Mouse (Mus musculus) kidney, embryonic 15.5 days (tissue): ENCODE measurements around the gene Sapcd1. TPM values are rescaled to one million over a fixed set of nuclear protein-coding genes. Genes with fewer than 3 reads are reported as not detected.
"Not testable (repeated sequence)": the region's sequence is repeated elsewhere in the genome, so short reads cannot be mapped to it uniquely, and the experiment has no call there.

Experiments
- ATAC-seq: fragments of 200-750 bp; cut with Nextera tagmentation; replicated peaks from 2 replicates; pipeline ENCODE4 v1.8.0; 2017; ENCODE audit warnings: moderate TSS enrichment; ENCODE audit not compliant: low FRiP score
- H3K27ac ChIP-seq: fragments of 300-500 bp; sonication (generic); 2 replicates; pipeline ENCODE4 v1.5.1; 2015; ENCODE audit warnings: mild to moderate bottlenecking, inconsistent platforms
- H3K27me3 ChIP-seq: fragments of 300-500 bp; sonication (generic); 2 replicates; pipeline ENCODE4 v1.6.1; 2015; ENCODE audit warnings: inconsistent platforms
- H3K36me3 ChIP-seq: fragments of 300-500 bp; sonication (generic); 2 replicates; pipeline ENCODE4 v1.6.1; 2015; ENCODE audit warnings: inconsistent platforms
- H3K4me1 ChIP-seq: fragments of 300-500 bp; sonication (generic); 2 replicates; pipeline ENCODE4 v1.6.1; 2015; ENCODE audit warnings: inconsistent platforms
- H3K4me2 ChIP-seq: fragments of 300-500 bp; sonication (generic); 2 replicates; pipeline ENCODE4 v1.6.1; 2015; ENCODE audit warnings: moderate library complexity, mild to moderate bottlenecking, inconsistent platforms
- H3K4me3 ChIP-seq: fragments of 300-500 bp; sonication (generic); replicated peaks from 2 replicates; pipeline ENCODE4 v1.5.1; 2015; ENCODE audit warnings: mild to moderate bottlenecking, inconsistent platforms
- H3K9ac ChIP-seq: fragments of 300-500 bp; sonication (generic); 2 replicates; pipeline ENCODE4 v1.6.1; 2015; ENCODE audit warnings: mild to moderate bottlenecking, inconsistent platforms
- H3K9me3 ChIP-seq: fragments of 300-500 bp; sonication (generic); replicated peaks from 2 replicates; pipeline ENCODE4 v1.6.1; 2016; ENCODE audit warnings: inconsistent platforms
- WGBS: fragments of 180-500 bp; shearing (Covaris S2); methylation state at CpG from one replicate; pipeline ENCODE4 v1.1.7; 2015; ENCODE audit warnings: mixed read lengths; 5-methylcytosine and 5-hydroxymethylcytosine counted together
- polyA plus RNA-seq: library from polyadenylated mRNA; unstranded; fragments of >200 nt; fragmentation: Nextera tagmentation; extraction: Ambion mirVana; gene quantifications from 2 replicates; pipeline ENCODE4 v1.2.1, GENCODE M21; 2015

Gene Sapcd1
- polyA plus RNA-seq, 1 experiment from 2014 or later, result 6.8 TPM

DNA sequence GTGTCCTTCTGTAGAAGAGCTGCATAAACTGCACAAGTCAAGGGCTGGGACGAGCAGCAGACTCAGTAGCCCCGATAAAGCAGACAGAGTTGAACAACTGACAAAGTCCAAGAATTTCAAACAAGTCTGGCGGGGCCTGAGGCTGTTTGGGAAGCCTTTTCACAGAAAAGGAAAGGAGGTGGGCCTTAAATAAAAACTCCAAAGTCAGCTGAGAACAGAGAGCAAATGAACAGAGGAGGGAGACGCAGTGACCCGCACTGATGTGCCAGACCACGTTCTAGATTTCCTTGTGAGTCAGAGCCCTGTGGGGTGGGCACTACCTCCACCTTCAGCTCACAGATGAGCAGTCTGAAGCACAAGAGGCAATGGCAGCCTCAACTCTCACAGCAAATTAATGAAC lies 7.1 kb upstream of the Sapcd1 start:
- Histone ChIP-seq H3K9me3 (no peaks in the 10 kb centered on the region), H3K4me2 (no peak overlapping the region), H3K9ac (no peak overlapping the region), H3K36me3 (no peaks in the 10 kb centered on the region), H3K4me3 (no peak overlapping the region), H3K4me1 (peaks cover 9% of the 10 kb centered on the region), H3K27me3 (no peaks in the 10 kb centered on the region), H3K27ac (no peak overlapping the region)
- 72% methylated on average over 6 of the region's 6 CpGs for WGBS
- no peak for ATAC-seq

DNA sequence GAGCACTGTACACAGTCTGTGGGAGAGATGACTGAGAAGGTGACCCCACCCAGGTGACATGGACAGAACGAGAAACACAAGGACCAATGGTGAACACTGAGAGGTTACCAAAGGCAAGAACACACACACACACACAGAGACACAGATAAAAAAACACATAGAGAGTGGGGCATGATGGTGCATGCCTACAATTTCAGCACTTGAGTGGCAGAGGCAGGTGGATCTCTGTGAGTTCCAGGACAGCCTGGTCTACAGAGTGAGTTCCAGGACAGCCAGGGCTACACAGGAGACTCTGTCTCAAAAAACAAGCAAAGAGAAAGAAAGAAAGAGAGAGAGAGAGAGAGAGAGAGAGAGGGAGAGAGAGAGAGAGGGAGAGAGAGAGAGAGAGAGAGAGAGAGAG lies 5.9 kb upstream of the Sapcd1 start:
- not testable (repeated sequence) for H3K9ac ChIP-seq, H3K4me2 ChIP-seq, H3K4me3 ChIP-seq, H3K27me3 ChIP-seq, ATAC-seq, H3K27ac ChIP-seq, H3K9me3 ChIP-seq, H3K36me3 ChIP-seq
- WGBS, result 55% methylated on average over 1 of the region's 1 CpGs
- peaks cover 15% of the 10 kb centered on the region for H3K4me1 ChIP-seq

DNA sequence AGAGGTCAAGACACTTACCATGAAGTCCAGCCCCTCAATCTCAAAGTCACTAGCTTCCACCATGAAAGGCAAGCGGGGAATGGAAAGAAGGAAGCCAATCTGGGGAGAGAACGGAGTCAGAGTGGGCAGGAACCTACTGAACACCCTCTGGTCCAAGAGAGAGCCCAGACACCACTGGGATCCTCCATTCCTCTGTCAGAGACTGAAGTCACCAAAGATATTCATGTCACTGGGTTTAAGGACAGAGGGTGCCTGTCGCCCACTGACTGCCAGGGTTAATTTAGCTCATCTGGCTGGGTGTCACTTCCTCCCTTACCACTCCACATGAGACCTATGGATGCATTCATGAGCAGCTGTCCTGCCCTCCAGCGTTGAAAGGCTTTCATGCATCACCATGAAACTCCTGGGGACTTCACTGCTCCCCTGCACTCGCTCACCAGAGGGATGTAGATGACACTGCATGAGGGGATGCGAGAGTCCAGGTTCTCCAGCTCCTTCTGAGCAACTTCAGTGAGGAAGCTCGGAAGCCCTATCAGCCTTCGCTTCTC lies 4.6 kb upstream of the Sapcd1 start:
- no peaks in the 10 kb centered on the region for H3K9me3 ChIP-seq
- no peak for ATAC-seq
- H3K4me3 ChIP-seq, result no peak overlapping the region
- no peak overlapping the region for H3K9ac ChIP-seq
- no peaks in the 10 kb centered on the region for H3K27me3 ChIP-seq
- H3K27ac ChIP-seq, result no peak overlapping the region
- peaks cover 22% of the 10 kb centered on the region for H3K4me1 ChIP-seq
- 70% methylated on average over 8 of the region's 8 CpGs for WGBS
- no peak overlapping the region for H3K4me2 ChIP-seq
- H3K36me3 ChIP-seq, result no peaks in the 10 kb centered on the region

DNA sequence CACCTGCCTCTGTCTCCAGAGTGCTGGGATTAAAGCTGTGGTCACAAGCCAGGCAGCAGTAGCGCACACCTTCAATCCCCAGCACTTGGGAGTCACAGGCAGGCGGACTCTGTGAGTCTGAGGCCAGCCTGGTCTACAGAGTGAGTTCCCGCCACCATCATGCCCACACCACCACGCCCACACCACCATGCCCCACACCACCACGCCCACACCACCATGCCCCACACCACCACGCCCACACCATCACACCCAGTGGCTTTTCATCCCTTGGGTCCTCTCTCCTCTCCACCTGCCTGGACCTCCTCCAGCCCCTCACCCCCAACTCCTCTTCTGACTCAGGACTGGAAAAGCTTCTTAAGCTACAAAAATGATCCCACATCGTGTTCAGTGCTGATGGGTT lies 4.1 kb upstream of the Sapcd1 start:
- ATAC-seq, result no peak
- H3K36me3 ChIP-seq, result no peaks in the 10 kb centered on the region
- no peaks in the 10 kb centered on the region for H3K9me3 ChIP-seq
- 90% methylated on average over 7 of the region's 7 CpGs for WGBS
- no peak overlapping the region for H3K4me3 ChIP-seq
- H3K9ac ChIP-seq, result no peak overlapping the region
- H3K27me3 ChIP-seq, result no peaks in the 10 kb centered on the region
- H3K27ac ChIP-seq, result no peak overlapping the region
- H3K4me2 ChIP-seq, result no peak overlapping the region
- peaks cover 27% of the 10 kb centered on the region for H3K4me1 ChIP-seq

DNA sequence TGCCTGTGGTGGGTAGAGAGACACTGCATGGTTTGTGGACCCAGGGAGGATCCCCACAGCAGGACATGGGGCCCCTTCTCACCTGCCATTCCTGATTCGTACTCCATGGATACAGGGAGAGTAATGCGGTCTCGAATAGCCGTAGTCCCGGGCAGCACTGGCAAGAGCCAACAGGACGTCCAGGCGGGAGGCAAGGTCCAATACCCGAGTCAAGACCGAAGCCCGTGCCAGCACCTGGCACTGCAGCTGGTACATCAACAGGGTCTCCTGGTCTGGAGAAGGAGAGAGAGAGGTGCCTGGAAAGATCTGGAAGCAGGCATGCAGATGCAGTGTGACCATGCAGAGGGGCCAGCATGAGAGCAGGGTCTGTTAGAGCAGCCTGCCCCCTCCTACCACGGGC lies 3.5 kb upstream of the Sapcd1 start:
- no peaks in the 10 kb centered on the region for H3K27me3 ChIP-seq
- no peak overlapping the region for H3K4me2 ChIP-seq
- WGBS, result 85% methylated on average over 11 of the region's 11 CpGs
- no peaks in the 10 kb centered on the region for H3K9me3 ChIP-seq
- peaks cover 29% of the 10 kb centered on the region for H3K4me1 ChIP-seq
- ATAC-seq, result no peak
- H3K27ac ChIP-seq, result no peak overlapping the region
- H3K36me3 ChIP-seq, result no peaks in the 10 kb centered on the region
- H3K4me3 ChIP-seq, result no peak overlapping the region
- H3K9ac ChIP-seq, result no peak overlapping the region

DNA sequence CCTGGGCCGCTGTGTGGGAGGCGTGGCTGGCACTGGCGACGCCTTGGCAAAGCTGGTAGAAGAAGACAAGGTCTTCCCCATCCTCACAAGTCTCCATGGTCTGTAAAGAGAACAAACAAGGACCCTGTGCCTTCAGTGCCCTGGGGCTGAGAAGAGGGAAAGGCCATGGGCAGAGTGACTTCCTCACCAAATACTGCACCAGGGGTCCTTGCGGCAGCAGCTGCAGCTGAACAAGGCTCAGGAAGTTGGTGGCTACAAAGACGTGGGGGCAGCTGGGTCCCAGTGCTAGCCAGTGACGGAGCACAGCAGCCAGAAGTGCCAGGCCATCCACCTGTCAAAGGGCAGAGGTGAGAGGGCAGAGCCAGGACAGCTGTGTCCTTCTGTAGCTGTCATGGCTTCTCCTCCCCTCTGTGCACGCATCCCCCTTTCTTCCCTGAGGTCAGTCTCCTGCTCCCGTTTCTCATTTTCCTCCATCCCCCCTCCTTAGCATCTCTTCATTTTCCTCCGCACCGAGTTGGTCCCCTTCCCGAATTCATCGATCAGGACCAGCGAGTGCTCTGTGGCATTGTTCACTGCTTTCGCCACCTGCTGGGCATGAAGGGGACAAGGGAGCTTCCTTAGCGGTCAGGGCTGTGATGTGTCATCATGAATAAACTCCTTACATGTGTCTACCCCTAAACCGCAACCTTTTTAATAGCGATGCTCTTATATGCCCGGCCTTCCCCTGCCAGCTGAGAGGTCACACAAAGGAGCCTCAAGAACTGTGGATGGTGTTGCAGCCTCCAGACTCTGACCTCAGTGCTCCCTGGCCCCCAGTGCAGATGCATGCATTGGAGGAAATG lies 2.1 kb upstream of the Sapcd1 start:
- no peaks in the 10 kb centered on the region for H3K27me3 ChIP-seq
- H3K9me3 ChIP-seq, result no peaks in the 10 kb centered on the region
- no peak overlapping the region for H3K4me3 ChIP-seq
- no peak overlapping the region for H3K27ac ChIP-seq
- ATAC-seq, result no peak
- H3K9ac ChIP-seq, result peak overlapping the region; percentile 26; the same call in 1 of the 2 replicates
- WGBS, result 36% methylated on average over 19 of the region's 19 CpGs
- no peaks in the 10 kb centered on the region for H3K36me3 ChIP-seq
- H3K4me1 ChIP-seq, result peaks cover 41% of the 10 kb centered on the region
- peak overlapping the region; percentile 35; the same call in 1 of the 2 replicates for H3K4me2 ChIP-seq

DNA sequence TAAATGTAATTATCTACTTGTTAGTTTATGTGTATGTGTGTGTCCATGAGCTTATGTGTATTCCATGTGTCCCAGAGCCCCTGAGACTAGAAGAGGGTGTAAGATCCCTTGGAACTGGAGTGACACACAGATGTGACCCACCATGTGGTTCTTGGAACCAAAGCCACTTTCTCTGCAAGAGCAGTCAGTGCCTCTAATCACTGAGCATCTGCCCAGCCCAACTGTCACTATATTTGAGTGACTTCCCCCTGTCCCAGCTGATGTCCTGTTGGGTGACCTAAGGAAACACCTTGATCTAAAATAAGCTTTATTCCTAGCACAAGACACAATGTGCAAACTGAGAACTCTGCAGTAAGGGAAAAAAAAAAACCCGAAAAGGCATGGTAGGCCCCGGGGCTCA lies 499 bp upstream of the Sapcd1 start:
- Histone ChIP-seq H3K27ac (no peak overlapping the region), H3K9ac (no peak overlapping the region), H3K9me3 (no peaks in the 10 kb centered on the region), H3K4me3 (no peak overlapping the region), H3K36me3 (no peaks in the 10 kb centered on the region), H3K4me2 (no peak overlapping the region), H3K27me3 (no peaks in the 10 kb centered on the region), H3K4me1 (peaks cover 54% of the 10 kb centered on the region)
- ATAC-seq, result no peak
- WGBS, result 83% methylated on average over 2 of the region's 2 CpGs

DNA sequence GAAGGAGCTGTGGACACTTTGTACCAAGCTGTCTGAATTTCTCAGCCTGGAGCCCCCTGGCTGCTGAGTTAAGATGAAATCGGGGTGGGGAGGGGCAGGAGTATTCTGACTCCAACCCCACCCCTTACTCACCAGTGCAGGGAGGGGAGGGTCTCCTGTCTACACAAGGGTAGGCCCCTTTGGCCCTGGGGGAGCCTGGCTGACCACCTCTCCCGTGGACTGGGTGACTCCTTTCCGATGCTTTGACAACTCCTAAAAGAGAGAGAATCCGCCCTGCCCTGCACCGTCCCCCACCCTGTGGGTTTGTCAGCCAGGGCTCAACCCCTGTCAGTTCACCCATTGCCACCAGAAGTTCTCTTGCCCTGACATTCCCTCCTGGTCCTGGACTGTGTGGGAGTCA lies 1.6 kb downstream of the Sapcd1 start:
- no peaks in the 10 kb centered on the region for H3K9me3 ChIP-seq
- WGBS, result 44% methylated on average over 5 of the region's 5 CpGs
- H3K36me3 ChIP-seq, result no peaks in the 10 kb centered on the region
- H3K27me3 ChIP-seq, result no peaks in the 10 kb centered on the region
- no peak overlapping the region for H3K4me2 ChIP-seq
- H3K9ac ChIP-seq, result no peak overlapping the region
- H3K4me1 ChIP-seq, result peaks cover 56% of the 10 kb centered on the region
- H3K4me3 ChIP-seq, result no peak overlapping the region
- H3K27ac ChIP-seq, result no peak overlapping the region
- ATAC-seq, result no peak

DNA sequence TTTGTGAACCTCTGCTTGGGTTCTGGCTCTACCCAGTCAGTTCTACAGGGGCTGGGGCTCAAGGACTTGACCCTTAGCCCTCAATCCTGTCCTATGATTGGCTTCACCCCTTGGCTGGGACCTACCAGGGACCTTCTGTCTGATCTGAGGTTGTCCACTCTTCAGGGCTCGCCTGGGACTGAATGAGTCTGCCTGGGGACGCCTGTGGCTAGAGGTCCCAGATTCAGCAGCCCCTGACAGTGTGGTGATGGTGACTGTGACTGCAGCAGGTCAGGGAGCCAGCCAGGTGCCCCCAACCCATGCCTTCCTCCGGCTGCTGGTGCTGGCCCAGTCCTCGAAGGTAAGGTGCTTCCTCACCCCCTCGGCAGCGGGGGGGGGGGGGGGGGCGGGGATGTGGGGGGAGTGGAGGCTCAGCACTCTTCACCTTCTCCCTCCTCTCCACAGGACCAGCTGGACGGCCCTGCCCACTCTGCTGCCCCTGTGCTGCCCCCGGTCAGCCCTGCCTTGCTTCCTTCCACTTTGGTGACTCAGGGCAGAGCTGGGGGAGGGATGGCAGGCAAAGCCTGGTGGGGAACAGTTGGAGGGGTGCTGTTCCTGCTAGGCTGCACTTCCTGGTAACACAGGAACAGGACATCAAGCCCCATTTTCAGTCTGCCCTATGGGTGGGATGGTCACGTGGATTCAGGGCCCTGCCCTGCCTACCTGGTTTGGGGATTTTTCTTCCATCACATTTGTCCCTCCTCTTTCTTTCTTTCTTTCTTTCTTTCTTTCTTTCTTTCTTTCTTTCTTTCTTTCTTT lies 2.9 kb downstream of the Sapcd1 start:
- WGBS, result 68% methylated on average over 6 of the region's 10 CpGs
- Histone ChIP-seq H3K4me3 (no peak overlapping the region), H3K4me1 (peaks cover 55% of the 10 kb centered on the region), H3K36me3 (no peaks in the 10 kb centered on the region), H3K9ac (no peak overlapping the region), H3K4me2 (no peak overlapping the region), H3K27ac (no peak overlapping the region), H3K27me3 (no peaks in the 10 kb centered on the region), H3K9me3 (no peaks in the 10 kb centered on the region)
- ATAC-seq, result no peak

DNA sequence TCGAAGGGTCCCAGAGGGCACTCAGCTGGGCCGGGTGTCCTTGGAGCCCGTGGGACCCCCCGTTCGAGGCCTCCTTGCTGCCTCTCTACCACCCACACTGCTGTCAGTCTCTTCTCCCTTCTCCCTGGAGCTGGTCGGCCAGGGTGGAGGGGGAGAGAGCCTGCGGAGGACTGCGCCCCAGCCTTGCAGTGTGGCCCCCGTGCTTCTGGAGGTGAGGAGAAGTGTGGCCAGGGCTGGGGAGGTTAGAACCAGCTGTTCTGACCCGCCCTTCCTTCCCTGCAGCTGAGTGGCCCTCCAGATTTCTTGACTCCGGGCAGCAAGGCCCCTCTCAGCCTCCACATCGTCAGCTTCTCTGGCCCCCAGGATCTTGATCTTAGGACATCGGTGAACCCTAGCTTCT lies 3.6 kb downstream of the Sapcd1 start:
- 66% methylated on average over 13 of the region's 13 CpGs for WGBS
- no peak overlapping the region for H3K4me2 ChIP-seq
- H3K9me3 ChIP-seq, result no peaks in the 10 kb centered on the region
- no peaks in the 10 kb centered on the region for H3K27me3 ChIP-seq
- H3K9ac ChIP-seq, result no peak overlapping the region
- H3K4me3 ChIP-seq, result no peak overlapping the region
- H3K4me1 ChIP-seq, result peaks cover 50% of the 10 kb centered on the region
- no peak for ATAC-seq
- no peak overlapping the region for H3K27ac ChIP-seq
- H3K36me3 ChIP-seq, result no peaks in the 10 kb centered on the region

DNA sequence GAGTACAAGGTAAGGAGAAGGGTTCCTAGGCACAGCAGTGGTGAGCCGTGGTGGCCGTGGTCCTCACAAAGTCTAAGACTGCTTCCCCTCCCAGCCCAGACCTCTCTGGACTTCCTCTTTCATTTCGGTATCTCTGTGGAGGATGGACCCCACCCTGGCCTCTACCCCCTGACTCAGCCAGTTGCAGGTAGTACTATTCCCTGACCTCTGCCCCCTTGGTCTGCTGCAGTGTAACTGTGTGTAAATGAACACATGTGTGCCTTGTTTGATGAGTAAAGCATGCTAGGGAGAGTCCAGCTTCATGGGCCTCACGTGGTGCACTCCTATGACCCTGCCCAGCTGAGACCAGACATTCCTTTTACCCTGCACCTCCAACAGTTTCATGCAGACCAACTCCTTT lies 4.1 kb downstream of the Sapcd1 start:
- 77% methylated on average over 4 of the region's 4 CpGs for WGBS
- H3K9ac ChIP-seq, result no peak overlapping the region

DNA sequence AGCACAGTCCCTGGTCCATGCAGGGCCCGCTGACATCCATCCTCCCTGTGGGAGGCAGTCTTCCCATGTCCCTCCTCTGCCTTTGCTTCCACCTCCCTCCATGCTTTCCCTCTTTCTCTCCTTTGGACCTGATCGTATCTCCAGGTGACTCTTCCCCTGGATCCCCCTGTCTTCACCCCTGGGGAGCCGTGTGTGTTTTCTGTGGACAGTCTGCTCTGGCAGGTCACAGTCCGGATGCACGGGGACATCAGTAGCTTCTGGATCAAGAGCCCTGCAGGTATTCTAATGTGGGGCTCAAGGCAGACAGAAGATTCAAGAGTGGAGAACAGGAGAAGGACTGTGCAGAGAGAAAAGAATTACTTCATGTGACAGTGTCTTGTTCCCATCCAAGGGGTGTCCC lies 4.6 kb downstream of the Sapcd1 start:
- Histone ChIP-seq H3K36me3 (no peaks in the 10 kb centered on the region), H3K9ac (no peak overlapping the region), H3K4me3 (no peak overlapping the region), H3K27ac (no peak overlapping the region), H3K4me1 (peaks cover 46% of the 10 kb centered on the region), H3K9me3 (no peaks in the 10 kb centered on the region), H3K4me2 (no peak overlapping the region), H3K27me3 (no peaks in the 10 kb centered on the region)
- no peak for ATAC-seq
- WGBS, result 79% methylated on average over 5 of the region's 5 CpGs

More for the DNA sequence above, 4.1 kb downstream of the Sapcd1 start:
- Histone ChIP-seq H3K27ac (no peak overlapping the region), H3K27me3 (no peaks in the 10 kb centered on the region), H3K36me3 (no peaks in the 10 kb centered on the region), H3K4me2 (no peak overlapping the region), H3K4me1 (peaks cover 49% of the 10 kb centered on the region), H3K4me3 (no peak overlapping the region), H3K9me3 (no peaks in the 10 kb centered on the region)
- no peak for ATAC-seq
